Mouse (Mus musculus) liver, postnatal 0 days (tissue): Measurements from ENCODE around the gene Astn2. TPM values are rescaled to one million over a fixed set of nuclear protein-coding genes. Genes with fewer than 3 reads are reported as not detected.

Source experiments
- ATAC-seq: fragments of 200-750 bp; cut with Nextera tagmentation; 2 replicates; pipeline ENCODE4 v1.8.0; 2017; ENCODE audit warnings: mild to moderate bottlenecking, moderate library complexity
- DNase-seq: peaks from one replicate; pipeline ENCODE4 v3.0.0-alpha.2; 2016
- H3K27ac ChIP-seq: fragments of 300-500 bp; sonication (generic); 2 replicates; pipeline ENCODE4 v1.5.1; 2014; ENCODE audit warnings: antibody characterized with exemption, moderate library complexity, mild to moderate bottlenecking, low read depth
- H3K27me3 ChIP-seq: fragments of 300-500 bp; sonication (generic); 2 replicates; pipeline ENCODE4 v1.6.1; 2014; ENCODE audit warnings: low read length, control low read depth, mixed read lengths; ENCODE audit not compliant: insufficient read depth
- H3K36me3 ChIP-seq: fragments of 300-500 bp; sonication (generic); replicated peaks from 2 replicates; pipeline ENCODE4 v1.6.1; 2014; ENCODE audit warnings: mild to moderate bottlenecking, control low read depth, low read length, moderate library complexity, mixed read lengths; ENCODE audit not compliant: insufficient read depth
- H3K4me1 ChIP-seq: fragments of 300-500 bp; sonication (generic); 2 replicates; pipeline ENCODE4 v1.6.1; 2014; ENCODE audit warnings: antibody characterized with exemption, mild to moderate bottlenecking, control low read depth; ENCODE audit not compliant: insufficient read depth
- H3K4me2 ChIP-seq: fragments of 300-500 bp; sonication (generic); 2 replicates; pipeline ENCODE4 v1.6.1; 2014; ENCODE audit warnings: low read depth, mild to moderate bottlenecking, low read length, moderate library complexity, mixed read lengths
- H3K4me3 ChIP-seq: fragments of 300-500 bp; sonication (generic); 2 replicates; pipeline ENCODE4 v1.5.1; 2014; ENCODE audit warnings: low read depth, low read length
- H3K9ac ChIP-seq: fragments of 300-500 bp; sonication (generic); replicated peaks from 2 replicates; pipeline ENCODE4 v1.6.1; 2014; ENCODE audit warnings: mild to moderate bottlenecking, moderate library complexity
- H3K9me3 ChIP-seq: fragments of 300-500 bp; sonication (generic); 2 replicates; pipeline ENCODE4 v1.6.1; 2016; ENCODE audit warnings: mild to moderate bottlenecking, control low read depth, low read length, mixed read lengths
- CTCF ChIP-seq: sonication (generic); IDR thresholded peaks from 2 replicates; pipeline ENCODE4 v1.5.1; 2016; ENCODE audit warnings: antibody characterized with exemption, low read depth
- EP300 ChIP-seq: IDR thresholded peaks from 2 replicates; pipeline ENCODE4 v1.6.1; 2016; ENCODE audit warnings: antibody characterized with exemption, low read depth, mild to moderate bottlenecking
- WGBS: fragments of 180-500 bp; shearing (Covaris S2); extraction: QIAGEN DNeasy Blood & Tissue Kit; methylation state at CpG from one replicate; pipeline ENCODE4 v1.1.7; 2014; ENCODE audit not compliant: insufficient replicate concordance; 5-methylcytosine and 5-hydroxymethylcytosine counted together
- polyA plus RNA-seq: library from polyadenylated mRNA; unstranded; fragments of >200 nt; fragmentation: Nextera tagmentation; extraction: Ambion mirVana; gene quantifications from 2 replicates; pipeline ENCODE4 v1.2.1, GENCODE M21; 2015

Astn2 gene
- polyA plus RNA-seq, 1 experiment from 2014 or later, result 0.02 TPM

GRCm38 (mm10) chr4:65819835-65820234 lies 584.6 kb downstream of the Astn2 start:
- Histone ChIP-seq H3K27ac (no peak overlapping the region), H3K4me1 (no peaks in the 10 kb centered on the region), H3K4me3 (no peak overlapping the region), H3K4me2 (no peak overlapping the region), H3K27me3 (no peaks in the 10 kb centered on the region), H3K36me3 (no peaks in the 10 kb centered on the region), H3K9me3 (no peaks in the 10 kb centered on the region), H3K9ac (no peak overlapping the region)
- DNase-seq (no peak), ATAC-seq (no peak)
- 55% methylated on average over 3 of the region's 3 CpGs for WGBS
- no peak for TF ChIP-seq CTCF
- TF ChIP-seq EP300, result no peak

- Histone ChIP-seq H3K27ac (no peak overlapping the region), H3K9ac (no peak overlapping the region), H3K4me1 (no peaks in the 10 kb centered on the region), H3K4me3 (no peak overlapping the region), H3K9me3 (no peaks in the 10 kb centered on the region), H3K27me3 (no peaks in the 10 kb centered on the region), H3K4me2 (no peak overlapping the region), H3K36me3 (no peaks in the 10 kb centered on the region)
- WGBS, result 79% methylated on average over 2 of the region's 2 CpGs
- TF ChIP-seq CTCF (no peak), EP300 (no peak)
- ATAC-seq (no peak), DNase-seq (no peak)
Measured at GRCm38 (mm10) chr4:65814176-65814535, 590.3 kb downstream of the Astn2 start.

- WGBS, result 66% methylated on average over 1 of the region's 1 CpGs
- TF ChIP-seq CTCF (no peak), EP300 (no peak)
Measured at GRCm38 (mm10) chr4:65813500-65814175, 590.8 kb downstream of the Astn2 start.

GRCm38 (mm10) chr4:65807341-65807740 lies 597.1 kb downstream of the Astn2 start:
- 81% methylated on average over 3 of the region's 3 CpGs for WGBS
- no peaks in the 10 kb centered on the region for H3K27me3 ChIP-seq
- no peaks in the 10 kb centered on the region for H3K36me3 ChIP-seq
- no peak overlapping the region for H3K4me3 ChIP-seq
- no peak overlapping the region for H3K27ac ChIP-seq
- ATAC-seq (no peak), DNase-seq (no peak)
- no peaks in the 10 kb centered on the region for H3K4me1 ChIP-seq
- no peaks in the 10 kb centered on the region for H3K9me3 ChIP-seq
- H3K9ac ChIP-seq, result no peak overlapping the region
- TF ChIP-seq CTCF (no peak), EP300 (no peak)
- no peak overlapping the region for H3K4me2 ChIP-seq

More at GRCm38 (mm10) chr4:65813500-65814175, 590.8 kb downstream of the Astn2 start:
- Histone ChIP-seq H3K4me2 (no peak overlapping the region), H3K27ac (no peak overlapping the region), H3K4me1 (no peaks in the 10 kb centered on the region), H3K9me3 (no peaks in the 10 kb centered on the region), H3K27me3 (no peaks in the 10 kb centered on the region), H3K4me3 (no peak overlapping the region), H3K36me3 (no peaks in the 10 kb centered on the region), H3K9ac (no peak overlapping the region)
- ATAC-seq, result no peak
- DNase-seq, result no peak

GRCm38 (mm10) chr4:65801204-65801603 lies 603.2 kb downstream of the Astn2 start:
- no peak for DNase-seq
- ATAC-seq, result no peak

GRCm38 (mm10) chr4:65791051-65791450 lies 613.4 kb downstream of the Astn2 start:
- Histone ChIP-seq H3K27ac (no peak overlapping the region), H3K9ac (no peak overlapping the region), H3K4me1 (no peaks in the 10 kb centered on the region), H3K9me3 (no peaks in the 10 kb centered on the region), H3K4me3 (no peak overlapping the region), H3K36me3 (no peaks in the 10 kb centered on the region), H3K4me2 (no peak overlapping the region), H3K27me3 (no peaks in the 10 kb centered on the region)
- TF ChIP-seq CTCF, result 0 out of 2 replicates have a peak, but pooled peaks have one; percentile 21
- no peak for TF ChIP-seq EP300
- ATAC-seq (no peak), DNase-seq (no peak)

More at GRCm38 (mm10) chr4:65801204-65801603, 603.2 kb downstream of the Astn2 start:
- H3K9me3 ChIP-seq, result no peaks in the 10 kb centered on the region
- H3K9ac ChIP-seq, result no peak overlapping the region
- H3K27ac ChIP-seq, result no peak overlapping the region
- no peak overlapping the region for H3K4me2 ChIP-seq
- H3K4me3 ChIP-seq, result no peak overlapping the region
- H3K27me3 ChIP-seq, result no peaks in the 10 kb centered on the region
- no peaks in the 10 kb centered on the region for H3K36me3 ChIP-seq
- no peaks in the 10 kb centered on the region for H3K4me1 ChIP-seq
- no peak for TF ChIP-seq CTCF
- no peak for TF ChIP-seq EP300
- 55% methylated on average over 3 of the region's 3 CpGs for WGBS
